Mouse (Mus musculus): ENCODE measurements around the gene Vmn2r11. TPM values are rescaled to one million over a fixed set of nuclear protein-coding genes. Genes with fewer than 3 reads are reported as not detected.
"Not testable (repeated sequence)": the region's sequence is repeated elsewhere in the genome, so short reads cannot be mapped to it uniquely, and the experiment has no call there.

The Vmn2r11 gene
- polyA plus RNA-seq (2012) = not detected in 2 replicates

DNA sequence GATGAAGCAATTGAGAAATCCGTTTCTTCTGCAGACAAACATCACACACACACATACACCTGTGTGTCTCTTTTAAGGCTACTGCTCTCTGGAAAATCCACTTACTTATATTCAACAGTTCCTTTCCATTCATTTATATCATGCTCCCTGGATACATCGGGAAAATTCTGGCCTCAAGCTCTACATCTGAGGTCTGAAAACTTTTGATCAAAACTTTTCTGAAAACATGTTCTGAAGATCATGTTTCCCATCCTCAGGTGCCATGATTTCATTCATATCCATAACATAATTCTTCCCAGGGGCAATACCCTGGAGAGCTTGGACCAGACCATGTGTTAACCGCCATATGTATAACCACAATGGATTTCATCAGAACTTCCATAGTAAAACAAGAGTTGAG is at the start of gene Vmn2r11:
Gene Vmn2r11 (minus strand): TSS at position 101 of the 400 bp plus-strand sequence.
- not testable (repeated sequence) for TF ChIP-seq GATA1 (IDR thresholded peaks at IDR 0.05; ENCODE audit: low read length)

DNA sequence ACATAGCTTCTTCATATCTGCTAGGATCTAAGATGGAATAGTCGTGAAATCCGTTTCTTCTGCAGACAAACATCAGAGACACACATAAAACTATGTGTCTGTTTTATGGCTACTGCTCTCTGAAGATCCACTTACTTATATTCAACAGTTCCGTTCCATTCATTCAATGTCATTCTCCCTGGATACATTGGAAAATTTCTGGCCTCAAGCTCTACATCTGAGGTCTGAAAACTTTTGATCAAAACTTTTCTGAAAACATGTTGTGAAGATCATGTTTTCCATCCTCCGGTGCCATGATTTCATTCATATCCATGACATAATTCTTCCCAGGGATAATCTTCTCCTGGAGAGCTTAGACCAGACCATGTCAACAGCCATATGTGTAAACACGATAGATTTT is 38.5 kb upstream of the Vmn2r11 start, which contains the start of gene Vmn2r12:
Gene Vmn2r12 (minus strand): TSS at position 101 of the 400 bp plus-strand sequence.
- TF ChIP-seq GATA1 (IDR thresholded peaks at IDR 0.05; ENCODE audit: low read length) = not testable (repeated sequence)

DNA sequence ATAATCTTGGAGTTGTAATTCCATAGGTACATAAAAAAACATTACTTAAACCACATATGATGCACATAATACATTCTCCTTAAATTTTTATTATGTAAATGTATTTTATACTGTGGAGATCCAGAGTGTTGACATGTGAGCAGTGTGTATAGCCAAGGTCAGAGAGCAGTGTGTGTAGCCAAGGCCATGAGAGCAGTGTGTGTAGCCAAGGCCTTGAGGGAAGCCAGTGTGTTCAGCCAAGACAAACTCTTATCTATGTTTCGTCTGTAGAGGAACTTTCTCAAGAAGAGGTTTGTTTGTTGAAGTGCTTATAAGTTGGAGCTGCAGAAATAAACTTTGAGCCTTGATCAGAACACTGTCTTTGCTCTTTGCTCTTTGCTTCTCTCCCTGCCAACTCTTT is 4.1 kb downstream of the Vmn2r11 start:
- TF ChIP-seq GATA1 (IDR thresholded peaks at IDR 0.05; ENCODE audit: low read length) = no peak

DNA sequence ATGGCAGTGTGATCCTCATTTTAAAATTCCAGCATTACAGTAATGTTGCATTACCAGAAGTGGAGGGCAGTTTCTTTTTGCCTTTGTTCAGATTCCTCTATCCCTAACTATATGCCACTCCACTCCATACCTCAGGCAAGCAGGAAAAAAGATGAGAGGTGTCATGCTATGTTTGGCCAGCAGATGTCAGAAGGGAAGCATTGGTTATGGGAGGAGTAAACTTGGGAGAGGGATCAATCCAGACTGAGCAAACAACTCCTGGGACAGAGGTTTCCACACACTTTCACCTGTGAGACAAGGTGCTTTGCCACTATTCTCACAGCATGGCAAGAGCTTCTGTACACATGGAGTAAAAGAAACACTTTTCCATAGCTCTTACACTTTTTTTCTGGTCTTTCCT is 26.8 kb downstream of the Vmn2r11 start:
- TF ChIP-seq GATA1 (IDR thresholded peaks at IDR 0.05; ENCODE audit: low read length) = no peak

DNA sequence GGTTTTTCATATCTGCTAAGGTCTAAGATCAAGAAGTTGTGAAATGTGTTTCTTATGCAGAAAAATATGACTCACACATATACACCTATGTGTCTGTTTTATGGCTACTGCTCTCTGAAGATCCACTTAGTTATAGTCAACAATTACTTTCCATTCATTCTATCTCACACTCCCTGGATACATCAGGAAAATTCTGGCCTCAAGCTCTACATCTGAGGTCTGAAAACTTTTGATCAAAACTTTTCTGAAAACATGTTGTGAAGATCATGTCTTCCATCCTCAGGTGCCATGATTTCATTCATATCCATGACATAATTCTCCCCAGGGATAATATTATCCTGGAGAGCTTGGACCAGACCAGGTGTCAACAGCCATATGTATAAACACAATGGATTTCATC is 52.9 kb downstream of the Vmn2r11 start, which contains the start of gene Vmn2r10:
Gene Vmn2r10 (minus strand): TSS at position 101 of the 400 bp plus-strand sequence.
- not testable (repeated sequence) for TF ChIP-seq GATA1 (IDR thresholded peaks at IDR 0.05; ENCODE audit: low read length)

Other genes with a start within 250 kb of the Vmn2r11 start
- not detected in 2 replicates for gene Vmn2r9, start 207.0 kb downstream of the Vmn2r11 start, polyA plus RNA-seq (2012)
- gene Vmn2r10, start 53.0 kb downstream of the Vmn2r11 start, polyA plus RNA-seq (2012) = not detected in 2 replicates
- not detected in 2 replicates for gene Vmn2r12, start 38.4 kb upstream of the Vmn2r11 start, polyA plus RNA-seq (2012)
- gene Vmn2r13, start 132.6 kb upstream of the Vmn2r11 start, polyA plus RNA-seq (2012) = not detected in 2 replicates
- not detected in 2 replicates for gene Vmn2r14, start 165.1 kb upstream of the Vmn2r11 start, polyA plus RNA-seq (2012)
- not detected in 2 replicates for gene Vmn2r15, start 238.1 kb upstream of the Vmn2r11 start, polyA plus RNA-seq (2012)